Mouse (Mus musculus): ENCODE data around the gene Ldhd.

DNA sequence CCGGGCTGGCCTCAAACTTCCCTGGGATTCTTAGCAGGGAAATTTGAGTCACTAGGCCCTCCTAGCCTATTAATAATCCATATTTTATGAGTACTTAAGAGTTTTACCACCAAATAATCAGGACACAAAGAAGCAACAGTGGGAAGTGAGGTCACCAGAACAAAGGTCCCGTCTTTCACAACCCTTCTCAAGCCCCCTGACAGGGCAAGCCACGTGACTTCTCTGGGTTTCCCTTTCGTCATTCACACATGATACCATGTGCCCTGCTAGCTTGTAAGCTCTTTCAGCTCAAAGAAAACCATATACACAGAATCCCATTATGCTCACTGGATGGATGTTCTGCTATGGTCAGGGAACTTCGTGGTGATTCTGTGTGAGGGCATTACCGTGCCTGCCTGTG lies 12.4 kb downstream of the Ldhd start:
- TF ChIP-seq EP300 (IDR thresholded peaks at IDR 0.05; ENCODE audit: low read depth) (no peak), CTCF (IDR thresholded peaks at IDR 0.05; ENCODE audit: low read depth) (no peak)

Data from heart, postnatal 0 days (tissue).